Mouse (Mus musculus) ES-E14 (cell line): ENCODE results near the gene St6galnac4.

Experiments used
- CHD2 ChIP-seq: IDR thresholded peaks from 2 replicates; pipeline ENCODE4 v1.6.1; 2014; ENCODE audit warnings: mild to moderate bottlenecking, low read depth, low read length, inconsistent platforms
- ZNF384 ChIP-seq: IDR thresholded peaks from 2 replicates; pipeline ENCODE4 v1.6.1; 2012; ENCODE audit warnings: low read depth, low read length, inconsistent platforms

DNA sequence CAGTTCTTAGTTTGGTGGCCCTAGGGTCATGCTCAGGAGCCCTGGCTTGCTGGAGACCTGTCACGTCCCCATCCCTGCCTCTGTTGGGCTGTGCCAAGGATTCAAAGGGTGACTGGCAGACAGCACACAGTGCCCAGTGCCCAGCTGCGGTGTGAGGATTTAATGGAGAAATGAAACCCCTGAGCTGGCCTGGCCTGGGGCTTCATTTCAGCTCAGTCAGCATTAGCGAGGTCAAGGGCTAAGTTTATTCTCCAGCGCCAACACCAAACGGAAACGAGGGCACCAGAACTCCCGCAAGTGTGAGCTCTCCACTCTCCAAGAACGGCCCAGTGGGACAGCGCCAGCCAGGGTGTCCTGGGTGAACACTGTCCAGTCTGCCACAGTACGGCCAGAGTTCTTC lies 3.3 kb downstream of the St6galnac4 start:
- TF ChIP-seq CHD2 (no peak), ZNF384 (no peak)
